Mouse (Mus musculus): ENCODE results near the gene Drd4.

DNA sequence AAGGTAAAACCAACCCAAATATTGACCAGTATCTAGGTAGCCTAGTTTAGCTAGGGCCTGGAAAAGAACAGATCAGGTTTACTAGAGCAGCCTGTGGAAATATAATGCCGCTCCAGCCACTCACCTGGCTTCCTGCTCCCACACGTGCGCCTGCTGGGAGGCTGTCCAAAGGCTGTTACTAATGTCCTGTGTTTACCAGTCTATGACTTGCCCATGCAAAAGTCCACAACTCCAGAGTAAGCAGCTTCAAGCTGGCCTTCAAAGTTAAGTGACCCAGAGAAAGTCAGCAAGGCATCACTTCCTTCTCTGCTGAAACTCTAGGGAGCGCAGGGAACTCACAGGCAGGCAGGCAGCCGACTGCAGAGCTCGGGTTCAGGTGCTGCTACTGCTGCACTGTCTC, 40.2 kb downstream of the Drd4 start:
- TF ChIP-seq POLR2A (IDR thresholded peaks at IDR 0.05; ENCODE audit: borderline replicate concordance, extremely low read depth, insufficient read depth, insufficient read length, poor library complexity, severe bottlenecking), result no peak
- TF ChIP-seq CTCF (IDR thresholded peaks at IDR 0.05; ENCODE audit: borderline replicate concordance, extremely low read depth, insufficient read depth, insufficient read length), result no peak

Measured in brain, embryonic 14.5 days (tissue).